Mouse (Mus musculus): ENCODE measurements around the gene Pola1.
"Not testable (repeated sequence)": the region's sequence is repeated elsewhere in the genome, so short reads cannot be mapped to it uniquely, and the experiment has no call there.

Gene Pola1

GRCm38 (mm10) chrX:93429738-93430260 lies 202.2 kb downstream of the Pola1 start:
- DNase-seq (ENCODE audit: low read depth, low spot score), result no peak

GRCm38 (mm10) chrX:93428956-93429737 lies 202.8 kb downstream of the Pola1 start:
- no peak for DNase-seq (ENCODE audit: low read depth, low spot score)

GRCm38 (mm10) chrX:93400871-93401270 lies 231.1 kb downstream of the Pola1 start:
- not testable (repeated sequence) for DNase-seq (ENCODE audit: low read depth, low spot score)

- DNase-seq (ENCODE audit: low read depth, low spot score), result no peak
Measured at GRCm38 (mm10) chrX:93397089-93397488, 234.9 kb downstream of the Pola1 start.

GRCm38 (mm10) chrX:93377285-93377972 lies 254.5 kb downstream of the Pola1 start:
- no peak for DNase-seq (ENCODE audit: low read depth, low spot score)

GRCm38 (mm10) chrX:93373503-93373902 lies 258.5 kb downstream of the Pola1 start:
- no peak for DNase-seq (ENCODE audit: low read depth, low spot score)

- DNase-seq (ENCODE audit: low read depth, low spot score), result no peak
Measured at GRCm38 (mm10) chrX:93369708-93370107, 262.2 kb downstream of the Pola1 start.

- DNase-seq (ENCODE audit: low read depth, low spot score), result no peak
Measured at GRCm38 (mm10) chrX:93368211-93368610, 263.7 kb downstream of the Pola1 start.

GRCm38 (mm10) chrX:93321336-93321735 lies 310.6 kb downstream of the Pola1 start:
- DNase-seq (ENCODE audit: low read depth, low spot score), result no peak

- no peak for DNase-seq (ENCODE audit: low read depth, low spot score)
Measured at GRCm38 (mm10) chrX:93319979-93320378, 312.0 kb downstream of the Pola1 start.

GRCm38 (mm10) chrX:93317577-93317976 lies 314.4 kb downstream of the Pola1 start:
- no peak for DNase-seq (ENCODE audit: low read depth, low spot score)

- DNase-seq (ENCODE audit: low read depth, low spot score), result no peak
Measured at GRCm38 (mm10) chrX:93305780-93306179, 326.2 kb downstream of the Pola1 start.

- no peak for DNase-seq (ENCODE audit: low read depth, low spot score)
Measured at GRCm38 (mm10) chrX:93301798-93302197, 330.2 kb downstream of the Pola1 start.

- DNase-seq (ENCODE audit: low read depth, low spot score), result no peak
Measured at GRCm38 (mm10) chrX:93300183-93300815, 331.7 kb downstream of the Pola1 start.

- no peak for DNase-seq (ENCODE audit: low read depth, low spot score)
Measured at GRCm38 (mm10) chrX:93299771-93300170, 332.2 kb downstream of the Pola1 start.

- no peak for DNase-seq (ENCODE audit: low read depth, low spot score)
Measured at GRCm38 (mm10) chrX:93299046-93299626, 332.8 kb downstream of the Pola1 start.

GRCm38 (mm10) chrX:93297001-93297441 lies 334.9 kb downstream of the Pola1 start:
- no peak for DNase-seq (ENCODE audit: low read depth, low spot score)

- DNase-seq (ENCODE audit: low read depth, low spot score), result no peak
Measured at GRCm38 (mm10) chrX:93295819-93296218, 336.1 kb downstream of the Pola1 start.

GRCm38 (mm10) chrX:93294736-93295490 lies 337.0 kb downstream of the Pola1 start:
- DNase-seq (ENCODE audit: low read depth, low spot score), result no peak

GRCm38 (mm10) chrX:93292031-93292430 lies 339.9 kb downstream of the Pola1 start:
- DNase-seq (ENCODE audit: low read depth, low spot score), result no peak

GRCm38 (mm10) chrX:93289851-93290380 lies 342.0 kb downstream of the Pola1 start:
- DNase-seq (ENCODE audit: low read depth, low spot score), result no peak

Measured in forelimb bud, embryonic 11.5 days (tissue).